Mouse (Mus musculus): ENCODE measurements around the gene Wipi1.

- TF ChIP-seq CTCF (conservative IDR thresholded peaks at IDR 0.05; ENCODE audit: low read length): peak; percentile 49
- TF ChIP-seq POU5F1 (IDR thresholded peaks at IDR 0.05; ENCODE audit: borderline replicate concordance, low read length): no peak
- TF ChIP-seq NANOG (IDR thresholded peaks at IDR 0.05; ENCODE audit: borderline replicate concordance, low read length): no peak
Measured at GRCm38 (mm10) chr11:109560793-109561257, 50.9 kb downstream of the Wipi1 start.
